Mouse (Mus musculus): ENCODE results near the gene Diras1.
"Not testable (repeated sequence)": the region's sequence is repeated elsewhere in the genome, so short reads cannot be mapped to it uniquely, and the experiment has no call there.

Diras1 gene

GRCm38 (mm10) chr10:80998021-80998420 lies 27.4 kb downstream of the Diras1 start:
- no peak for DNase-seq (ENCODE audit: low read depth, low spot score)

DNA sequence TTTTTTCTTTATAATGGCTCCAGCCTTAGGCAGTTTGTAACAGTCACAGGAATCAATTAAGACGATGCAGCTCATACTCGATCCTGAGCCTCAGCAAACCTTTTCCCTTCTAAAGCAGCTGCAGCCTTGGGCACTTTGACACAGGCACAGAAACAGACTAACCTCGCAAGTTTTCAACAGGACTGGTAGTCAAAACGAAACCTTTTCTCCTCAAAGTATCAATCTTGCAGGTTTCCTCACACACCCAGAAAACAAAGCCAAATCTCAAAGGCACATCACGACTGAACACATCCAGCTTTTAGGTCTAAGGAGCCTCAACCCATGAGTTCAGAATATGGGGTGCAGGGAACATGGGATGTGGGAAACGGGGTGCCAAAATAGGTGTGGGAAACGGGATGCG lies 28.1 kb downstream of the Diras1 start:
- DNase-seq (ENCODE audit: low read depth, low spot score): no peak

- DNase-seq (ENCODE audit: low read depth, low spot score): no peak
Measured at GRCm38 (mm10) chr10:80996501-80996900, 29.0 kb downstream of the Diras1 start.

DNA sequence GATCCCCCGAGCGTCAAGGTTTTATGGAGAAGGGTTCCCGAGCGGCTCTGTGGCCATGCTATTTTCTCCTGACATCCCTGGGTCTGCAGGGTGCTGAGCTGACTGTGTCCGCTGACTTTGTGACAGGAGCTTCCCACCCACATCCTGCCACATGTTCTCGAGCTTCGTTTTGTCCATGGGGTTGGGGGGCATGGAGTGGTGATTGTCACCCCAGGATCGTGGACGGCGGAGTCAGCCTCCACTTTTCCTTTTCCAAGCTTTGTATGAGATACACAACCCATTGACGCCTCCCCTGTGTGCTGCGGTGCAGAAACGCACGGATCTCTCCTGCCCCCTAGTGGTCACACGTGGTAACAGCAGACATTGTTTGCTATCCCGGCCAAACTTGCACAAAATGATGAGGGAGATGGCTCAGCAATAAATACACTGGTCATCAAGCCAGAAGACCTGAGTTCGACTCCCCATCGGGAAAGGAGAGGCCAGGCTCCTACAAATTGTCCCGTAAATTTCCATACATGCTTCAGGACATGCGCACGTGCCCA lies 30.3 kb downstream of the Diras1 start:
- peak; percentile 75 for DNase-seq (ENCODE audit: low read depth, low spot score)

DNA sequence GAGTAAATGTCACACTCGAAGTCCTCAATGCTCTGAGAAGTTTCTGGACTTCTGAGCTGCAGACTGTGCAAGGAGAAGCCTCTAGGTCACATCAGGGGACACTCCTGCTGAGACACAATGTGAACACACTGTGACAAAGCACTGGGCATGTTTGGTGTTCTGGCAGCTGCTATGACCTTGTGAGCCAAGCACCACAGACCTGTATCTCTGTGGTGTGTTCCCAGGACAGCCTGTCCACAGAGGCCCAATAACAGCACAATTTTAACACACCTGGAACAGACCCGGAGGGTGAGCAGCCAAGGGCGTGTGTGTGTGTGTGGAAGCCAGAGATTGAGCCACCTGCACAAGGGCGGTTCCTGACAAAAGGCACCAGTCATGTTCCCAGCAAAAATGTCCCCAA lies 30.8 kb downstream of the Diras1 start:
- DNase-seq (ENCODE audit: low read depth, low spot score): no peak

DNA sequence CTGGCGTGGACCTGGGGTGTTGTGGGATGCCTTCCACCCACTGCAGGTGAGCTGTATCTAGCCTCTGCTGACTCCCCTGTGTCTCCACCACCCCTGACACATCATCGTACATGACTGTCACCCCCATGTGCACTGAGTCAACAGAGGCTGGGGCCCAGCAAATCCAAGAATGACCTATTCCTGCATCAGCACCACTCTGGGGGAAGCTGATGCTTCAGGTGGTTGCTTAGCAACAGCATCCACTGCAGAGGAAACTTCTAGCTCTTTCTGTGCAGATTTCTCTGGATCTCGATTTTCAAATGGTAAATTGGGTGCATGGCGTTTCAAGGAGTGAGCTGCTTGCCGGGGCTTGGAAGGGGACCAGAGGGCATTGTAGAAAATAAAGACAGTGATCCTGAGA lies 32.2 kb downstream of the Diras1 start:
- DNase-seq (ENCODE audit: low read depth, low spot score): no peak

DNA sequence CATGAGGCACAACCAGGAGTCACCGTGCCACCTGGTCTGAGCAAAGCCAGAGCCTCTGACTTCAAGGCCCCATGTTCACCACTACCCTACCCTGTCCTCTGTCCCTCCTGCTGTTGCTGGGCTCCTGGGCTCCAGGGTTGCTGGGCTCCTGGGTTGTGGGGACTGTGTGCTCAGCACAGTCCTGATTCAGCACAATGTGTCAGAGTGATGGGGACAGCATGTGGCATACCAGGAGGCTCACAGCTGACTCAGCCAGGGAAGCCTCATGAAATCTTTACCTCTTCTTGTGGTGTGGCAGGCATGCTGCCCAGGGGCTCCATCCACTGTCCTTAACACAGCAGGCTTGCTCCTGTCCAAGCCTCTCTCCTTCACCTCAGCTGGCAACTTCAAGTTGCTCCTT lies 33.5 kb downstream of the Diras1 start:
- DNase-seq (ENCODE audit: low read depth, low spot score): no peak

DNA sequence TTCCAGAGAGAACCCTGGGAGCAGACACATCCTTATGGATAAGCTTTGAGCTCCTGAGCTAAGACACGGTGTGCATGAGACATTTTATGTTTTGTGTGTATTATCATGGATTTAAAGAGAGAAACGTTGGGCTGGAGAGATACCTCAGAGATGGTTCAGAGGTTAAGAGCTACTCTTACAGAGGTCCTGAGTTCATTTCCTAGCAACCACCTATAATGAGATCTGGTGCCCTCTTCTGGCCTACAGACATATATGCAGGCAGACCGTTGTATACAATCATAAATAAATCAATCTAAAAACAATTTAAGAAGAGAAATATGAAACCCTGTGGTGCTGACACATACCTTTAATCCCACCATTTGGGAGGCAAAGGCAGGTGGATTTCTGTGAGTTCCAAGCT lies 34.5 kb downstream of the Diras1 start:
- peak; percentile 66 for DNase-seq (ENCODE audit: low read depth, low spot score)

DNA sequence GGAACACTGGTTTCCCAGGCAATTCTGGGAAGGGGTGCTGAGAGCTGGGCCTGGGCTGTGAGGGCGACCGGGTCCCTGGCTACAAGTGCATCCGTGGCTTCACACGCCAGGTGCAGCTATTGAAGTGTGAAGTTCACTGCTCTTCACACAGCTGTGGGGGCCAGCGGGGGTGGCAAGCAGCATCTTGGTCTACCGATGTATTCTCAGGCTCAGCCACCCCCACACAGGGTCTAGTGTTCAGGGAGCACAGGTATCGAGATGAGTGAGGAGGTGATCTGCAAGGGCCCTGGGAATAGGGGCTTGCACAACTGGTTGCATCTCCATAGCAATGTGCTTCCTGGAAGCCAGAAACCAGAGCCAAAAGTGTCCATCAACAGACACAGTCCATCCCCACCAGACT lies 35.1 kb downstream of the Diras1 start:
- peak; percentile 38 for DNase-seq (ENCODE audit: low read depth, low spot score)

GRCm38 (mm10) chr10:80989854-80990253 lies 35.6 kb downstream of the Diras1 start:
- DNase-seq (ENCODE audit: low read depth, low spot score): not testable (repeated sequence)

DNA sequence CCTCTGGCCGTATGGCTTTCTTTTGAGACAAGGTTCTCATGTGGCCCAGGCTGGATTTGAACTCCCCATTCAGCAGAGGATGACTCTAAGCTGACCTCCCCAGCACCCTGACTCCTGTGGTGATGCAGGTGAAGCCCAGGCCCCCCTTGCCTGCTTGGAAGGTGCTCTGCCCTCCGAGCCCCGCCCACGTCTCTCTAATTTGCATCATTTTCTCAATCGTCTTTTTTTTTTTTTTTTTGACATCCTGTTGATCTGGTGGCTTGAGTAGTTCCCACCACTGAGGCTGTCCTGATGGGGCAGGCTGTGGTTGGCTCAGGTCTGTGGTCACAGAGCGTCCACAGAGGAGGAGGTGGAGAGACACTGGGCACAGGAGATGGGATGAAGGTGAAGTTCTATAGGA lies 36.0 kb downstream of the Diras1 start:
- DNase-seq (ENCODE audit: low read depth, low spot score): peak; percentile 72

DNA sequence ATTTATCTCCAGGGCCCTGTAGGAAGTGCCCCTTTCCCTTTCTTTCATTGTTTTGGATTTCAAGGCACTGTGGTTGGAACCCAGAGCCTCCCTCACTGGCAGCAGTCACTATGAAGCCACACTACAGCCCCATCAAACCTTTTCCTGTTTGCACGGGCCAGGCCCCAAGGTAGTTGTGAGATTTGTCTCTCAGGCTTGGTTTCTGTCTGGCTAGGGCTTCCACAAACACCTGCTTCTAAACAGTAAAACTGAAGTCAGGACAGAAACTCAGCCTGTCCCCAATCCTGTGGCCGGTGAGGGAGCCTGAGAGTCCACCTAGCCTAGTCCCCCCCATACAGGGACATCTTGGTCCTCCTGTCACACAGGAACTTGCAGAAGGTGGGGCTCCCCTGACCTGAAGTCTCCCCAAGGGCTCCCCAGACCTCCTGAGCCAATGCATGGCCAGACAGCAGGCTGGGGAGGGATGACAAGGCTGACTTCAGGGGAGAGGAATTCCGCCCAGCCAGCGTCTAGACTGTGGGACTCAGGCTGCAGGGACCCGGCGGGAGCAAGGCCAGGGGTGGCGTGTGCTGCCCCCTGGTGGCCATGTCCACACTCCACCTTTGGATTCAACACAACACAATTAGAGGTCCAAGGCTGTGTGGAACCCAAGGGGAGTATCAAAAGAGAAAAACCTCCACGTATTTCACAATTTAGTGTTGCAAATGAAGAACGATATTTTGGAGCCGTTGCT lies 37.6 kb downstream of the Diras1 start:
- peak; percentile 83 for DNase-seq (ENCODE audit: low read depth, low spot score)

DNA sequence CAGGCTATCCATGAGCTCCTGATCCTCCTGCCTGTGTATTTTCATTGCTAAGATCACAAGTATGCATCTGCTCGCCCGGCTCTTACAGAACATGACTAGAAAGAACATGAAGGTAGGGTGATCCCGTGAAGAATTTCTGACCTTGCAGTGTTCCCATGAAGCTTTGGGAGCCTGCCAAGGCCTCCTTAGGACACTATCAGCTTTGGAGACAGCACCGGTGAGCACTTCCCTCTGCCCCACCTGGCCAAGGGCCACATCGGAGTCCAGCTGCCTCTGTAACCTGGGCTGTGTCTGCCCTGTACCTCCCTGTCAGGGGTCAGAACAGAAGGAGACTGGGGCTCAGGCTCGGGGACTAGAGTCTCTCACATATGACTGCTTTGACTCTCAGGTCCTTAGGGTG lies 38.7 kb downstream of the Diras1 start:
- DNase-seq (ENCODE audit: low read depth, low spot score): no peak

- DNase-seq (ENCODE audit: low read depth, low spot score): peak; percentile 71
Measured at GRCm38 (mm10) chr10:80985970-80986701, 39.3 kb downstream of the Diras1 start.

GRCm38 (mm10) chr10:80985241-80985969 lies 40.1 kb downstream of the Diras1 start:
- DNase-seq (ENCODE audit: low read depth, low spot score): peak; percentile 74

DNA sequence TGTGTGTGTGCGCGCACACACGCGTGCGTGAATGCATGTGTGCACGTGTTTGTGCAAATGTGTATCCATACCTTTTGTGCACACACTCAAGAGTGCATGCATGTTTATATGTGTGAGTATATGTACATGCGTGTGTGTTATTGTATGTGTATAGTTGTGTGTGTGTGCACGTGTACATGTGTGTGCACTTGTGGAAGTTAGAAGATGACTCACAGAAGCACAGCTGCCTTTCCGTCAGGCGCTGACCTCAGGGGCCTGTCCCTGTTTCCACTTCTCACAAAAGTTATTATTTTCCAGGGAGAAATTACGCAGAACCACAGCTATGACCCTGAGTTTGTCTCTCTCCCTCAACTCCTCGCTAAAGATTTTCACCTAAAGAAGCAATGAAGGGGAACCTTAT lies 41.2 kb downstream of the Diras1 start:
- DNase-seq (ENCODE audit: low read depth, low spot score): no peak

DNA sequence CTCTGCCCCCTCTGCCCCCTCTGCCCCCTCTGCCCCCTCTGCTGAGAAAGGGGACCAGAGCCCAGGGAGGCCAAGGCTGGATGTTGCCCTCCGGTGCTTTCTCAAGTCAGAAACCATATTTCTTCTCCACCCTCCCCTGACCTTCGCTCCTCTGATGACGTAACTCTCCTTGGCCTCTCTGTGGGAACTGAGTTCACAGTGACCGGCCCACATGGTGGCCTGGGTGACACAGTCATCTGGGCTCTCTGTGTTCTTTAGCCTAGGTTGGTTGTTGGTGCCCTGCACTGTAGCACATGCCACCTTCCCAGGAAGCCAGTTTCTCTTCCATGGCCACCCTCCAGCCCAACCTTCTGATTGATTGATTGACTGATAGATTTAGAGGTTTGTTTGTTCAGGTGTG lies 43.1 kb downstream of the Diras1 start:
- DNase-seq (ENCODE audit: low read depth, low spot score): no peak

GRCm38 (mm10) chr10:80981564-80982112 lies 43.8 kb downstream of the Diras1 start:
- DNase-seq (ENCODE audit: low read depth, low spot score): no peak

DNA sequence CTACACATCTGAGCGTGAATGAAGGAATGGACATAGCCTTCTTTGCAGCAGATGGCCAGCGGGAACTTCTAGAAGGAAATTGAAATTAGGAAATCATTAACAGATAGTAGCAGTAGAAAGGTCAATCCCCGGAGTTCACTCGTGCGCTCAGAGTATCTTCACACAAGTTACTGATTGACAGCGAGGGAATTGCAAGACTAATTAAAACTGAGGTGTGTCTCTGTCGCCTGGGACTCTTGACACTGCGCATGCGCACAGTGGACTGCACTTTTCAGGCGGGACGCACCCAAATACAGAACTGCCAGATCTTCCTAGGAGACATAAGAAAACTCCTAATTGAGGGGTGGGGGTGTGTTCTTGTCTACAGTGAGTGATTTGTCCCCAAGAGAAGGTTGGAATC lies 50.0 kb downstream of the Diras1 start:
- no peak for DNase-seq (ENCODE audit: low read depth, low spot score)

GRCm38 (mm10) chr10:80973722-80974121 lies 51.7 kb downstream of the Diras1 start:
- no peak for DNase-seq (ENCODE audit: low read depth, low spot score)

DNA sequence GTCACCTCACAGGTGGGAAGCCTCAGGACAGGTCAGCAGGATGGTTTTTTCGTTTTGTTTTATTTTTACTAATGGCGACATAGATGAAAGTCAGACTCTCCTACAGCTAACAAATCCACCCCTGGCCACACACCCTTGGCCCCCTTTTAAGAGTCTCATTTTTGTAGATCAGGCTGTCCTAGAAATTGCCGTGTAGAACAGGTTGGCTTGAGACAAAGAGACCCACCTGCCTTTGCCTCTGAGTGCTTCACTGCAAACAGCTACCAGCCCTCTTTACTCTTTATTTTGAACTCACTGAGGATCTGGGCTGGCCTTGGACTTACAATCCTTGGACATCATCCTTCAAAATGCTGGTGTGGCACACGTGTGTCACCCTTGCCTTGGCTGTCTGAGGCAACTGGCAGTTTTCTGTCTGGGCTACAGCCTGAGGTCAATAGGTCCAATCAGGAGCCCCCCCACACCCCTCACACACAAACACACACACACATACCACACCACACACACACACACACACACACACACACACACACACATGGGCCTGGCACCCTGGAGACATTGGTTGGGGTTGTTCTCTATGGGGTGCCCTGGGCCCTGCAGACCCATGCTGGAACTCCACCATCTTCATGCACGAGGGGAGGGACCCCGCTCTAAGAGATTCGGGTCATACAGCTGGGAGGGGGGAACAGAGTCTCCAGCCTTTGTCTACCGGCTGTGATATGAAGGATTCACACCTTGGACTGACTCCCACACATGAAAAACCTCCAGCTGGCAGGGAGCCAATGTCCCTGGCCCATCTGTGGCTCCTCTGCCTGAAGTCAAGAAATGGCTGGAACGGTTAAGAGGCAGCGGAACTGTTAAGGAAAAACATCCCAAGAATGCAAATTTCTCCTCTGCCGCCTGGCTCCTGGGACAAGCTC lies 53.1 kb downstream of the Diras1 start:
- DNase-seq (ENCODE audit: low read depth, low spot score): no peak
